Mouse (Mus musculus) T-helper 2 cell (primary cell): ENCODE results near the gene Elp1.

Source experiments
- in situ Hi-C: fragments of 300-600 bp; cut with MboI, MseI; formaldehyde crosslinking; loops from one replicate; pipeline ENCODE4 v1.15.1; 2025; ENCODE audit warnings: high pct_unique_total_duplicates

Elp1 gene

GRCm38 (mm10) chr4:56801907-56802668 lies at the start of gene Elp1, which contains the start of gene Fam206a:
Gene Elp1, minus strand, starts transcription at chr4:56802331.
Gene Fam206a, plus strand, starts transcription at chr4:56802345.
- in situ Hi-C loops: loop anchor here (5.0 kb wide), 1 partner anchor 105 kb away; no protein-coding TSS in a partner anchor

DNA sequence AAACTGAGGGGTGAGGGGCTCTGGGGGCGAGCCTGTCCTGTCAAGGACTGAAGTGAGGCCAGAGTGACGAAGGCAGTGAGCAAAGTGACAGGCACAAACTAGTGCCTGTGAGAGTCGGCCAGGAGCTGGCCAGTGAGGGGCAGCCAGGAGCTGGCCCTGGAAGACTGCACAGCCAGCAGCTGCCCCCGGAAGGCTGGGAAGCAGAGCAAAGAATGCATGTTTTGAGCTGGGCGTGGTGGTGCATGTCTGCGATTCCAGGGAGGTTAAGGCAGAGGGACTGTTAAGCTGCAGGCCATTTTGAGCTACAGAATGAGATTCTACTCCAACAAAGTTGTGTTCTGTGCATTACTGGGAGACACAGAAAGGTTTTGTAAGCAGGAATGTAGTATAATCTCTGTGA lies 48.6 kb upstream of the Elp1 start:
- in situ Hi-C loops: no loop called here

- in situ Hi-C loops: loop anchor here (5.0 kb wide), 1 partner anchor 36 kb away; no protein-coding TSS in a partner anchor
These were observed 45.9 kb upstream of the Elp1 start for GRCm38 (mm10) chr4:56848044-56848443.

DNA sequence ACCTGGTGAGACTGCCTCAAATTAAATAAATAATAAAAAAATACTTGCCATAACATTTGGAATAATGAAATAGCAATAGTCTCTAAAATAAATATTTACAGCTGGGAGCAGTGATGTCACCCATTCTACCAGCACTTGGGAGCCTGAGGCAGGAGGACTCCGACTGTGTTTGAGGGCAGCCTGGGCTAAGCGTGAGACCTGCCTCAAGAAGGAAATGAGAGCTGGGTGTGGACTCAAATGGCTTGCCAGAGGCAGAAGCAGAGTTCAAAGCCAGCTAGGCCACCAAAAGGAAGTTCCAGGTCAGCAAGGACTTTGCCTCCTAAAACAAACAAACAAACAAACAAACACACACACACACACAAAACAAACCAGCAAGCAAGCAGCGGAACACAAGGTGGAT lies 45.3 kb upstream of the Elp1 start:
- in situ Hi-C loops: loop anchor here (5.0 kb wide), 1 partner anchor 35 kb away; no protein-coding TSS in a partner anchor

GRCm38 (mm10) chr4:56845896-56846533 lies 43.9 kb upstream of the Elp1 start:
- in situ Hi-C loops: loop anchor here (5.0 kb wide), 1 partner anchor 34 kb away; no protein-coding TSS in a partner anchor

DNA sequence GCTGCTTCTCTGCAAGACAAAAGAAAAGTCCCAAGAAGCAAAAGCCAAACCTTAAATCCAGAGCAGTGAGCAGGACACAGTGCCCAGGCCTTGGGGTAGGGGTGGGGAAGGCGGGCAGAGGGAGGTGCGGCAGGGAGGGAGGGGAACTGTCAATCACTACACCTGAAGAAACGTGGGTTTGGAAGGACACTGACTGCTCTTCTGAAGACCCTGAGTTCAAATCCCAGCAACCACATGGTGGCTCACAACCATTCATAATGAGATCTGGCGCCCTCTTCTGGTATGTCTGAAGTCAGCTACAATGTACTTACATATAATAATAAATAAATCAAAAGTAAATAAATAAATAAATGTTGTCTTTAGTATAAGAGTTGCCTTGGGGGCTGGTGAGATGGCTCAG lies 42.8 kb upstream of the Elp1 start:
- in situ Hi-C loops: loop anchor here (5.0 kb wide), 1 partner anchor 33 kb away; no protein-coding TSS in a partner anchor

- in situ Hi-C loops: no loop called here
These were observed 41.8 kb upstream of the Elp1 start for GRCm38 (mm10) chr4:56843963-56844362.

DNA sequence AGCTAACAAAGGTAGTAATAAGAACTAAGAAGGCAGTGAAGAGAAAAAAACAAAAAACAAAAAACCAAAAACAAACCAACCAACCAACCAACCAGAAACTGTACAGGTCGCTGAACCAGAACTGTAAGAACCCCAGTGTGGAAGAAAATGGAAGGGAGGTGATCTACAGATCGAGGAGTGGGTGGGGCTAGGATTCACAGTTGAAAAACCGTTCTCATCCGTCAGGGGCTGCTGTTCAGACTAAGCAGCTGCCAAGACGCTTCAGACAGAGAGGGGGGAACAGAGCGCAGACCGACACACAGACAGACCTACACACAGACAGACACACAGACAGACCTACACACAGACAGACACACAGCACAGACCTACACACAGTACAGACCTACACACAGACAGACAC lies 40.4 kb upstream of the Elp1 start:
- in situ Hi-C loops: no loop called here

- in situ Hi-C loops: no loop called here
These were observed 38.2 kb upstream of the Elp1 start for GRCm38 (mm10) chr4:56840297-56840696.

DNA sequence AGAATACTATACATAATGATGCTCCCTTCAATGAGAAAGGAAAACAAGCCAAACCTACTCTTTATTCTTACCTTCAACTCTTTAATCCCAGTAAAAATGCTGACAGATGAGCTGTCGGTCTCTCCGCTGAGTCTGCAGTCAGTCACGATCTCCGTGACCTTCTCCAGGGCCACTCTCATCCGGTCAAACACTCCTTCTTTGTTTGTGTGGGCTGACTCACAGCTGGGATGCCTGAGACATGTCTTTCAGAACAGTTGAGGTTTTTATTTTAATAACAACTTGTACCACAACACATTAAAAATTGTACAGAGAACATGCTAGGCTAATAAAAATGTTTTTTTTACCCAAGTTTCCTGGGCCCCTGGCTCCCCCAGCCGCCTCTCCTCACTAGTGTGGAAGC lies 35.5 kb upstream of the Elp1 start:
- in situ Hi-C loops: no loop called here

DNA sequence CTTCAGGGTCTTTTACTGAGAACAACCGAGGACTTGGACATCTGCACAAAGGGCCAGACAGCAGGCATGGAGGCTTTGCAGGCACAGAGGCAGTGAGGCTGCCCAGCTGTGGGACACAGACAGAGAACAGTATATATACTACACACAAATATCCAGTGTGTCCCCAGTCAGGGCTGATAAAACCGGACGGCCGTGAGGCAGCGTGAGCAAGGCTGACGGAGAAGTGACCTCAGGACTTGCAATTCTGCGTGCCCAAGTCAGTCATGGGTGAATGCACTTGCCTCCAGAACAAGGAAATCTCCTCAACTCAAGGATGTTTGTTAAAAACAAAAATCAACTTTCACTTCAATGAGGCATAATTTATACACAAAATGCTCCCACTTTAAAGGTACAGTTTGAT lies 29.9 kb upstream of the Elp1 start:
- in situ Hi-C loops: no loop called here

DNA sequence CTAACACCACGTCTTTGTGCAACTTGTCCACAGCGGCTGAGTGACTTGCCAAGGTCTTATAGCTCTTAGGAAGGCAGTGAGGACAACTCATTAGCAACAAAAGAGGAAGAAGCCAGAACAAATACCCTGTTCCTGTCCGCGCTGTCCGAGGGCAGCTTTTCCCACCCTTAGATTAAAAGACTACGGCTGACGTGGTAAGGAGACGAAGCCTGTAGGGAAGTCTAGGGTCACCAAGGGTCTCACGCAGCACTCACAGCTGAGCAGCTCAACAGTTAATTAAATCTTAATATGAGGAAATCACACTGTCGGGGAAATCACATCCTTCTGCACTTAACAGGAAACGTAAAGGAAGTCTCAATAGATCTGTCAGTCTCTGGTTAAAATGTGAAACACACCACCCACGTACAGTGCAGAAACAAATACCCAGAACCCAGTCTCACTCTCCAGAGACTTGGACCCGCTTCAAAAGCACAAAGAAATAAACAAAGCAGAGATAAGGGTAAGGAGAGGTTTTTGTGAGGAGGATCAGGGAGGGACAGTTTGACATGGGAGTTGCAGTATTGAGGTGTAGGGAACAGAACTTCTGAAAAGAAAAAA lies 29.0 kb upstream of the Elp1 start:
- in situ Hi-C loops: no loop called here

DNA sequence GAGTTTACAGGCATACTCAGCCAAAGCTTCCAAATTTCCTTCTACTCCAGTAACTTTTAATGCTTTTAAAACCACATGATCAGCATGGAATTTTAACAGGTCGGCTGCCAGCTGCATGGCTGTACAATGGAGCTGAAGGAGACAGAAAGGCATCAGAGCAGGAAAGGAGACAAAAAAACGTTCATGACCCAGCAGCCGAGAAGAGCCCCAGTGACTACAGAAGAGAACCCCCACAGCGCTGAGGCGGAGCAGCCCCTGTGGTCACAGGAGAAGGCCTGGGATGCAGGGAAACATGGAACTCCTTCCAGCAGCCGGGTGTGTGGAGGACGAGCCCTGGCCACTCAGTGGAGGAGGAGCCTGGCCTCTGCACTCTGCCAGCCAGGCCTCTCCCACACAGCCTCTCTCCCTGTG lies 27.4 kb upstream of the Elp1 start:
- in situ Hi-C loops: no loop called here

- in situ Hi-C loops: no loop called here
These were observed 26.8 kb upstream of the Elp1 start for GRCm38 (mm10) chr4:56828932-56829331.

DNA sequence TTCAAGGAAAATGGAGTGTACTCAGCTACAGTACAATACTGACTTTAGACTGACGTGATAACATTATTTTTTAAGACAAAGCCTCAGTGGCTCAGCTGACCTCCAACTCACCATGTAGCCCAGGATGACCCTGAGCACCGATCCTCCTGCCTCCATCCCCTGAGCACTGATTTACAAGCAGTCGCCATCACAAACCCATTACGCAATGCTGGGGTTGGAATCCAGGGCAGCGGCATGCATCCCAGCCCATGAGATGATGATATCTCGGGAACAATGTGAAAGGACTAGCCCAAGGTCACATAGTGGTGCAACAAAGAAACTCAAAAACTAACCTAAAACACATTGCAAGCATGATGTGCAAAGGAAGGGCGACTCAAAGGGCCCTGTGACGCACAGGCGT lies 22.1 kb upstream of the Elp1 start:
- in situ Hi-C loops: no loop called here

DNA sequence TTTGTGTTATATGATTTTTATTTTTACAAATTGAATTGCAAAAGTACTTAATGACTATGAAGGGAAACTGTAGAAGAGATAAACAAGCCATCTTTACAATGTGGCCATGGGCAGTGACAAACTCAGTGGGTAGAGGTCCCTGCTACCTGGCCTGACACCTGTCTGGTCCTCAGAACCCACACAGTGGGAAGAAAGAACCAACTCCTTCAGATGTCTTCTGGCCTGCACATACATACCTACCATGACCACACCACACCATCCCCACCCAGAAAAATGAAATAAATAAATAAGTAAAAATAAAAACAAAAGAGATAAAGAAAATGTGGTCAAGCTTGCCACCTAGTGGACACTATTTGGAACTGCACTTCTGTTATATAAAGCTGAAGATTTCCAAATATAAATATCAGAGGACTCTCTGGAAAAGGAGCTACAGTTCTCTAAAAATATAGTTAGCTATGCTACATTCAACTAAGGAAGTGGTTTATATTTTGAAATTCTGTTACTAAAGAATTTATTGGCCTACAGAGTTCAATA lies 18.0 kb upstream of the Elp1 start:
- in situ Hi-C loops: no loop called here

- in situ Hi-C loops: no loop called here
These were observed 13.0 kb upstream of the Elp1 start for GRCm38 (mm10) chr4:56815131-56815530.

GRCm38 (mm10) chr4:56812096-56812495 lies 10.0 kb upstream of the Elp1 start:
- in situ Hi-C loops: loop anchor here (5.0 kb wide), 1 partner anchor 35 kb away; no protein-coding TSS in a partner anchor

DNA sequence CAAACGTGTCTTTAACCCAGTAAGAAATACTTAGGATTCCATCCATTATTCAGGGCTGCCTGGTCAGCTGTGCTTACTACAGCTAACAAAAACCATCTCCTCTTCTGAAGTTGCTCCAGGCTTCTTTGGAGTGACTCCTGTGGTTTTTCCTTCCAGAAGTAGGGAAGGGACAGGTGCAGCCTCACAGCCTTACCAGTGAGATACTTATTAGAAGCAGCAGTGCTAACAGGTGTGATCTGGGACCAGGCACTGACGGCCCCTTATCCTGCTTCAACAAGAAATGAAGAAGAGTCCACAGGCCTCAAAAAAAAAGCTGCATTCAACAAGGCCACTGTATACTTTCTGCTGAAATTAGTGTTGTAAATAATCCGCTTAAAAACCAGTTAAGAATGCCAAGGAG lies 9.5 kb upstream of the Elp1 start:
- in situ Hi-C loops: loop anchor here (5.0 kb wide), 1 partner anchor 36 kb away; no protein-coding TSS in a partner anchor

DNA sequence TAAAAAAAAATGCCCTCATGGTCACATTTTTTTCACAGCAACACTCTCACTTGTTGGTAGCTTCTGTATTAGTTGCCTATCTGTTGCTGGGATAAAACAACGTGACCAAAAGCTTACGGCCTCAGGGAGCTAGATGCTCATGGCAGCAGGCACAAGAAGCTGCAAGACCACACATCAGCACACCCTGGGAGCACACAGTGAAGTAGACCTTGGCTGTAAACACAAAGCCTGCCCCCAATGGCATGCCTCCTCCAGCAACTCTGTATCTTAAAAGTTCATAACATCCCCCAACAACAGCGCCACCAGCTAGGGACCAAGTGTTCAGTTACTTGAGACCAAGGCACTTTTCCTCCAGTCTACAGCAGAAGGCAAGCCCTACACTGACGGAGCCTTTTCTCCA lies 6.9 kb upstream of the Elp1 start:
- in situ Hi-C loops: no loop called here

- in situ Hi-C loops: loop anchor here (5.0 kb wide), 1 partner anchor 105 kb away; no protein-coding TSS in a partner anchor
These were observed 579 bp upstream of the Elp1 start for GRCm38 (mm10) chr4:56802669-56803150.

DNA sequence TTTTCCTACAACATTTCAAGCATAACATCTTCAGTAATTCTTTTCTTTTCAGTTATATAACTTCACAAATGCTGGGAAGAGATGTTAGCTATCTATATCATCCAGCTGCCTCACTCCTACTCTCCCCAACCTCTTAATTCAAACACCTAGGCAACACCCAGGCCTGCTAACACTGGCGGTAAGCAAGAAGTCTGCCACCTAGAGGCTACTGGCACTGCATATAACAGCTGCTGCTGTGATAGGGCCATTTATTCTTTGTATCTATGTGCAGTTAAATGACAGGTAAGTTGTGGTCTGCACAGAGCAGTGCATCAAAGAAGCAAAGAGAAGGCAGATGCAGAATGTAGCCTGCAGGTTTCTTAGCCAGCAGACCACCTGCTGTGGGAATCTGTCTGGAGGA lies 10.8 kb downstream of the Elp1 start:
- in situ Hi-C loops: no loop called here
